Mouse (Mus musculus): ENCODE measurements around the gene Mpzl1.

GRCm38 (mm10) chr1:165655482-165655881, 21.1 kb upstream of the Mpzl1 start:
- TF ChIP-seq CTCF (conservative IDR thresholded peaks at IDR 0.05; ENCODE audit: insufficient read depth, insufficient read length, low read depth, low read length) (no peak), POLR2A (IDR thresholded peaks at IDR 0.05; ENCODE audit: low read depth, low read length) (no peak)

Measured in kidney, adult 2 months (tissue).